Mouse (Mus musculus) neural tube, embryonic 15.5 days (tissue): Measurements from ENCODE around the gene Sema4a. TPM values are rescaled to one million over a fixed set of nuclear protein-coding genes. Genes with fewer than 3 reads are reported as not detected.

Experiments used
- ATAC-seq: fragments of 200-750 bp; cut with Nextera tagmentation; 2 replicates; pipeline ENCODE4 v1.8.0; 2017; ENCODE audit warnings: mild to moderate bottlenecking, moderate TSS enrichment, moderate library complexity; ENCODE audit not compliant: low FRiP score
- H3K27ac ChIP-seq: fragments of 300-500 bp; sonication (generic); replicated peaks from 2 replicates; pipeline ENCODE4 v1.5.1; 2015; ENCODE audit warnings: mild to moderate bottlenecking, inconsistent platforms
- H3K27me3 ChIP-seq: fragments of 300-500 bp; sonication (generic); replicated peaks from 2 replicates; pipeline ENCODE4 v1.6.1; 2015; ENCODE audit warnings: inconsistent platforms
- H3K36me3 ChIP-seq: fragments of 300-500 bp; sonication (generic); 2 replicates; pipeline ENCODE4 v1.6.1; 2015; ENCODE audit warnings: inconsistent platforms
- H3K4me1 ChIP-seq: fragments of 300-500 bp; sonication (generic); 2 replicates; pipeline ENCODE4 v1.6.1; 2015; ENCODE audit warnings: inconsistent platforms
- H3K4me2 ChIP-seq: fragments of 300-500 bp; sonication (generic); 2 replicates; pipeline ENCODE4 v1.6.1; 2015; ENCODE audit warnings: inconsistent platforms, mild to moderate bottlenecking, moderate library complexity
- H3K4me3 ChIP-seq: fragments of 300-500 bp; sonication (generic); replicated peaks from 2 replicates; pipeline ENCODE4 v1.5.1; 2015; ENCODE audit warnings: mild to moderate bottlenecking, inconsistent platforms
- H3K9ac ChIP-seq: fragments of 300-500 bp; sonication (generic); replicated peaks from 2 replicates; pipeline ENCODE4 v1.6.1; 2015; ENCODE audit warnings: mild to moderate bottlenecking, inconsistent platforms
- H3K9me3 ChIP-seq: fragments of 300-500 bp; sonication (generic); replicated peaks from 2 replicates; pipeline ENCODE4 v1.6.1; 2016; ENCODE audit warnings: inconsistent platforms
- WGBS: fragments of 180-500 bp; shearing (Covaris S2); methylation state at CpG from one replicate; pipeline ENCODE4 v1.1.7; 2015; ENCODE audit warnings: mixed read lengths; 5-methylcytosine and 5-hydroxymethylcytosine counted together
- microRNA-seq: library from miRNA; unstranded; fragments of <30 nt; microRNA quantifications from one replicate; pipeline ENCODE4, GENCODE M21; 2017
- polyA plus RNA-seq: library from polyadenylated mRNA; unstranded; fragments of >200 nt; fragmentation: Nextera tagmentation; extraction: Ambion mirVana; gene quantifications from 2 replicates; pipeline ENCODE4 v1.2.1, GENCODE M21; 2015

Sema4a gene
- polyA plus RNA-seq, 1 experiment from 2014 or later, result 28.8 TPM

DNA sequence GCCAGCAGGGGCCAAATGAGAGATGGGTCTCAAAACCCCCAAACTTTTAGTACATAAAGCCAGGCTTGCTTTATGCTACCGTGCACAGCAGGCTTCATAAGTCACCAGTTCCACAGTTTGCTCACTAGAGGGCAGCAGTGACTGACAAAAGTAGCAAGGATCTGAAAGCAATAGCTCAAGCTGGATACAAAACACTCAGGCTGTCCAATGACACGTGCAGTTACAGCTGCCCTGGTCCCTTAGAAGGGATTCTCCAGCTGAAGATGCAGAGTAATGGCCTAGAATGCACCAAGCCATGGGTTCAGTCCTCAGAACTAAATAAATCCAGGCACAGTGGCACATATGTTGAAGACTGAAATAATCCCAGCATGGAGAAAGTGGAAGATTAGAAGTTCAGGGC lies 53.9 kb downstream of the Sema4a start:
- WGBS, result 0% methylated on average over 2 of the region's 2 CpGs
- H3K27ac ChIP-seq, result no peak overlapping the region
- H3K36me3 ChIP-seq, result peaks cover 9% of the 10 kb centered on the region
- no peak overlapping the region for H3K4me2 ChIP-seq
- peaks cover 27% of the 10 kb centered on the region for H3K4me1 ChIP-seq
- no peak overlapping the region for H3K4me3 ChIP-seq
- H3K9ac ChIP-seq, result no peak overlapping the region
- ATAC-seq, result no peak
- H3K9me3 ChIP-seq, result no peaks in the 10 kb centered on the region
- no peaks in the 10 kb centered on the region for H3K27me3 ChIP-seq

DNA sequence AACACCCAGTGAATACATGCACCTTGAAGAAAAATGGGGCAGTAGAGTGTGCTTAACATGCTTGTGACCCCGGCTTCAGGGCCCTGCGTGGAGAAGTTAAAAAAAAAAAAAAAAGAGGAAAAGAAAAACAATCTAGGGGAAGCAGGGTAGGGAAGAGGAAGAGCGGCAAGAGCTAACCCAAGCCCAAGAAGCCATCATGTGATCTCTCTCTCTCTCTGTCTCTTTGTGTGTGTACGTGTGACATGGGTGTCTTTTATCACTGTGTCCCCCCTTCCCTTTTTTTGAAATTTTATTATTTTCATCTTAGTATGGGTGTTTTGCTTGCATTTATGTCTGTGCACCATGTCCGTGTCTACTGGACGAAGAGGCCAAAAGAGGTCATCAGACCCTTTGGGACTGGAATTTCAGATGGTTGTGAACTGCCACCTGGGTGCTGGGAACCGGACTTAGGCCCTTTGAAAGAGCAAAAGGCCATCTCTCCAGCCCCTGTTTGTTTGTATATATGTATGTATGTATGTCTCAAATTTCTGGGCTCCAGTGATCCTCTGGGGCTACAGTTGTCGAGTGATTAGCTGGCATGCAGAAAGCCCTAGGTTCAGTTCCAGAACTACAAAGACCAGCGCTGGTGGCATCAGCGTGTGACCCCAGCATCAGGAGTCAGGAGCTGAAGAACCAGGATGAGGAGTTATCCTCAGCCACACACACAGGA lies 57.3 kb downstream of the Sema4a start:
- Histone ChIP-seq H3K27ac (no peak overlapping the region), H3K9me3 (no peaks in the 10 kb centered on the region), H3K4me2 (no peak overlapping the region), H3K9ac (no peak overlapping the region), H3K4me3 (no peak overlapping the region), H3K27me3 (no peaks in the 10 kb centered on the region), H3K4me1 (peaks cover 6% of the 10 kb centered on the region; the same call in 1 of the 2 replicates), H3K36me3 (no peaks in the 10 kb centered on the region)
- WGBS, result 94% methylated on average over 10 of the region's 10 CpGs
- no peak for ATAC-seq

DNA sequence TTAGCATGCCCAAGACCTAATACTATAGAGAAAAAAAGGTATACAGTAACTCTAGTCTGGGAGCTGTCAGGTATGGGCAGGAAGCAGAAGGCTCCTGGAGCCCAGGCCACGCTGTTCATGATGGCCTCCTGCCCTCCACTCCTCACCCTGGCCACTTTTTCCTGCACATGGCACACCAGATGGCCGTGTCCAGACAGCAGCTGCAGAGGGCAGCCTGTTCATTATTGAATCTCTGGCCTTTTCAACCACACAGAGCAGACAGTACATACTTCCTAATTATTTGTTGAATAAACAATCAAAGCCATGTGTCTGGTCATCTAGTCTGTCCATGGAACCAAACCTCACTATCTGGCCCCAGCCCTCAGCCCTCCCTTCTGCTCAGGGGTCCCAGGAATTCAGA lies 62.3 kb downstream of the Sema4a start:
- H3K27me3 ChIP-seq, result no peaks in the 10 kb centered on the region
- no peaks in the 10 kb centered on the region for H3K36me3 ChIP-seq
- H3K9ac ChIP-seq, result no peak overlapping the region
- H3K4me1 ChIP-seq, result no peaks in the 10 kb centered on the region
- H3K4me3 ChIP-seq, result no peak overlapping the region
- H3K27ac ChIP-seq, result no peak overlapping the region
- 69% methylated on average over 2 of the region's 2 CpGs for WGBS
- H3K4me2 ChIP-seq, result no peak overlapping the region
- H3K9me3 ChIP-seq, result no peaks in the 10 kb centered on the region
- no peak for ATAC-seq

DNA sequence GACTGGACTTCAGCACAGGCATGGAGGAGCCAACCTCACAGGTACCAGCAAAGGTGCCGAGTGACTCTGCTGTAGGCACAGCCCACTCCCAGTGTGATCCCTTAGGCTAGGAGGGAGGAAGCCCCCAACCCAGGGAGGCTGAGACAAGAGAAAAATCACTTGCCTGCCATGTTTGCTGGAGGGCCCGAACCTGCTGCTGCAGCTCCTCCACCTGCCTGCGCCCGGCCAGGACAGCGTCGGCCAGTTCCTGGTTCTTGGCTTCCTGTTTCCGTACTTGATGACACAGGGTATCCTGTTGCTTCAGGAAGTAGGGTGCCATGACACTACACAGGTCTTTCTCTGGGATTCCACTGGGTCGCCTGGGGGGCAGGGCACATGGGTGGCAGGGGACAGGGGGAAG lies 65.2 kb downstream of the Sema4a start:
- no peak for ATAC-seq
- Histone ChIP-seq H3K9ac (no peak overlapping the region), H3K27ac (no peak overlapping the region), H3K4me1 (no peaks in the 10 kb centered on the region), H3K4me2 (no peak overlapping the region), H3K36me3 (no peaks in the 10 kb centered on the region), H3K27me3 (no peaks in the 10 kb centered on the region), H3K9me3 (no peaks in the 10 kb centered on the region), H3K4me3 (no peak overlapping the region)
- WGBS, result 90% methylated on average over 8 of the region's 8 CpGs

DNA sequence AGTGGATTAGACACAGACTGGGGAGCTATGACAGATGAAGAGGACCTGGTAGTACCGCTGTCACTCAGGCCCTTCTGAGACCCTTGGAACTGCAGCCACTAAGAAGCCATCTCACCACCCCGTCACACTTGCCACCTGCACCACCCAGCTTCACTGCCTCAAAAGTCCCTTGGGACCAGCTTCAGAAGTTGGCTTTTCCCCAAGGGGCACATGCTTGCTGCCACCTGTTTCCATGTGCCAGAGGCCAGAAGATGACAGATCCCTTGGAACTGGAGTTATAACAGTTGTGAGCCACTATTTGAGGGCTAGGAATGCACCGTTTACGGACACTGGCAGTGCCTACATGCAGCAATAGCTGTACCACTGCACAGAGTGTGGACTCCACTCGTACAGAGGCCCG lies 65.7 kb downstream of the Sema4a start:
- Histone ChIP-seq H3K27ac (no peak overlapping the region), H3K4me1 (no peaks in the 10 kb centered on the region), H3K9me3 (no peaks in the 10 kb centered on the region), H3K27me3 (no peaks in the 10 kb centered on the region), H3K9ac (no peak overlapping the region), H3K4me2 (no peak overlapping the region), H3K36me3 (no peaks in the 10 kb centered on the region), H3K4me3 (no peak overlapping the region)
- 93% methylated on average over 6 of the region's 6 CpGs for WGBS
- ATAC-seq, result no peak

DNA sequence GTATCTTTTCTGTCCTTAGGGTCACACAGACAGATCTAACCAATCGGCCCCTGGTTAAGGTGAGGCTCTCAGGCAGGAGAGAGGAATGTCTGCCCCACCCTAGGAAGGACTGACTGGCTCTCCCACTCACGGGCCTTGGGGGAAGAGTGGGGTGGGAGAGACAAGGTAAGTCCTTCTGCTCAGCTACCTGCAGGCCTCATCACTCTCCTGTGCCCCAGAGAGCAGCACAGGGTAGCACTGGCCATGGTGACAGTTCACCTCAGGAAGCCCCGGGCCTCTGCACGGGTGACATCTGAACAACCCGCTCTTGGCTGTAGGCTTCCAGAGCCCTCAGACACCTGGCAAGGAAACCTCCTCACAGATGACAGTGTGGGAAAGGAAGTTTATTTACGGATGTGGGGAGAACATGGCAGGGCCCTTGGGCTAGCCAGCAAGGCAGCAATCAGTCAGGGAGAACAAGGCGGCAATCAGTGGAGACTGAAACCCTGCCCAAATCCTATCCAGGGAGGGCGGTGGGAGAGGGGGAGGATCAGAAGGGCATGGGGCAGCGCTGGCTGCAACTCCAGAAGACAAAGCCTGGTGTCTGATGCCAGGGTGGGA lies 67.1 kb downstream of the Sema4a start:
- no peak overlapping the region for H3K4me3 ChIP-seq
- no peaks in the 10 kb centered on the region for H3K4me1 ChIP-seq
- WGBS, result 86% methylated on average over 9 of the region's 9 CpGs
- no peak overlapping the region for H3K27ac ChIP-seq
- H3K36me3 ChIP-seq, result no peaks in the 10 kb centered on the region
- no peak for ATAC-seq
- no peak overlapping the region for H3K9ac ChIP-seq
- no peaks in the 10 kb centered on the region for H3K27me3 ChIP-seq
- H3K4me2 ChIP-seq, result no peak overlapping the region
- no peaks in the 10 kb centered on the region for H3K9me3 ChIP-seq

Small RNAs within 50 kb of the gene (microRNA-seq; reads per million reads assigned to microRNA genes)
- gene Mir7011, result not detected

Other genes starting within 250 kb of the Sema4a start
- 0.78 and 0.83 TPM in 2 replicates for gene Rhbg, start 206.5 kb downstream of the Sema4a start, polyA plus RNA-seq
- 0.26 TPM in 1 of 2 replicates, not detected in the other for gene Gm38392, start 174.0 kb downstream of the Sema4a start, polyA plus RNA-seq
- 9.5 and 12.4 TPM in 2 replicates for gene Tsacc, start 164.2 kb downstream of the Sema4a start, polyA plus RNA-seq
- 426 and 468 TPM in 2 replicates for gene Cct3, start 164.1 kb downstream of the Sema4a start, polyA plus RNA-seq
- gene Glmp, start 136.2 kb downstream of the Sema4a start, polyA plus RNA-seq, result 102 and 129 TPM in 2 replicates
- gene Tmem79, start 125.0 kb downstream of the Sema4a start, polyA plus RNA-seq, result 1.9 and 3.3 TPM in 2 replicates
- gene Smg5, start 124.9 kb downstream of the Sema4a start, polyA plus RNA-seq, result 57.7 and 60.8 TPM in 2 replicates
- gene Paqr6, start 96.6 kb downstream of the Sema4a start, polyA plus RNA-seq, result 1.6 and 2.5 TPM in 2 replicates
- 0.15 and 0.28 TPM in 2 replicates for gene Bglap3, start 88.4 kb downstream of the Sema4a start, polyA plus RNA-seq
- gene Bglap2, start 82.5 kb downstream of the Sema4a start, polyA plus RNA-seq, result not detected in 2 replicates
- not detected in 2 replicates for gene Bglap, start 76.7 kb downstream of the Sema4a start, polyA plus RNA-seq
- 25.8 and 52.7 TPM in 2 replicates for gene Pmf1, start 50.9 kb downstream of the Sema4a start, polyA plus RNA-seq
- 33.6 and 36.4 TPM in 2 replicates for gene Slc25a44, start 36.0 kb downstream of the Sema4a start, polyA plus RNA-seq
- 70.3 and 78.7 TPM in 2 replicates for gene Lmna, start 48.8 kb upstream of the Sema4a start, polyA plus RNA-seq
- gene Mex3a, start 71.2 kb upstream of the Sema4a start, polyA plus RNA-seq, result 18.6 and 19.2 TPM in 2 replicates
- 0.29 and 4.1 TPM in 2 replicates for gene Rab25, start 87.1 kb upstream of the Sema4a start, polyA plus RNA-seq
- gene Lamtor2, start 91.9 kb upstream of the Sema4a start, polyA plus RNA-seq, result 189 and 193 TPM in 2 replicates
- 39.2 and 40.1 TPM in 2 replicates for gene Ubqln4, start 92.6 kb upstream of the Sema4a start, polyA plus RNA-seq
- gene Ssr2, start 114.7 kb upstream of the Sema4a start, polyA plus RNA-seq, result 157 and 175 TPM in 2 replicates
- 97.4 and 104 TPM in 2 replicates for gene Arhgef2, start 144.8 kb upstream of the Sema4a start, polyA plus RNA-seq
- gene Rxfp4, start 192.0 kb upstream of the Sema4a start, polyA plus RNA-seq, result not detected in 2 replicates
- gene Khdc4, start 224.6 kb upstream of the Sema4a start, polyA plus RNA-seq, result 85.9 and 87.4 TPM in 2 replicates